Mouse (Mus musculus) kidney, adult 2 months (tissue): ENCODE measurements around the gene Arl13a.

Source experiments
- CTCF ChIP-seq: fragments of 200-500 bp; conservative IDR thresholded peaks from 2 replicates; pipeline ENCODE4 v1.5.1; 2011; ENCODE audit warnings: low read depth, mild to moderate bottlenecking, control low read depth, low read length, moderate library complexity, mixed read lengths; ENCODE audit not compliant: insufficient read depth, insufficient read length
- POLR2A ChIP-seq: fragments of 200-500 bp; IDR thresholded peaks from one replicate; pipeline ENCODE4 v1.6.1; 2011; ENCODE audit warnings: low read depth, low read length, control low read depth

GRCm38 (mm10) chrX:134220618-134221017, 33.3 kb downstream of the Arl13a start:
- TF ChIP-seq CTCF (no peak), POLR2A (no peak)
